Mouse (Mus musculus) kidney, postnatal 14 days (tissue): ENCODE results near the gene Sox5.

ENCODE experiments used
- DNase-seq: peaks from one replicate; pipeline ENCODE4 v3.0.0; 2022; ENCODE audit warnings: mixed read lengths

Gene Sox5

GRCm38 (mm10) chr6:143832483-143833181 lies 949.1 kb downstream of the Sox5 start:
- no peak for DNase-seq

- no peak for DNase-seq
These were observed 950.5 kb downstream of the Sox5 start for GRCm38 (mm10) chr6:143831246-143831645.

GRCm38 (mm10) chr6:143830131-143830530 lies 951.6 kb downstream of the Sox5 start:
- no peak for DNase-seq

- no peak for DNase-seq
These were observed 955.0 kb downstream of the Sox5 start for GRCm38 (mm10) chr6:143826786-143827185.

GRCm38 (mm10) chr6:143825966-143826365 lies 955.8 kb downstream of the Sox5 start:
- DNase-seq = no peak

- no peak for DNase-seq
These were observed 956.7 kb downstream of the Sox5 start for GRCm38 (mm10) chr6:143825086-143825485.

- DNase-seq = no peak
These were observed 993.3 kb downstream of the Sox5 start for GRCm38 (mm10) chr6:143788446-143788845.

- DNase-seq = no peak
These were observed 994.4 kb downstream of the Sox5 start for GRCm38 (mm10) chr6:143787360-143787759.

GRCm38 (mm10) chr6:143785685-143786084 lies 996.1 kb downstream of the Sox5 start:
- DNase-seq = no peak
